Mouse (Mus musculus): Measurements from ENCODE around the gene Rad51b.

Gene Rad51b

GRCm38 (mm10) chr12:79331722-79332121 is 34.6 kb downstream of the Rad51b start:
- DNase-seq, result no peak

DNA sequence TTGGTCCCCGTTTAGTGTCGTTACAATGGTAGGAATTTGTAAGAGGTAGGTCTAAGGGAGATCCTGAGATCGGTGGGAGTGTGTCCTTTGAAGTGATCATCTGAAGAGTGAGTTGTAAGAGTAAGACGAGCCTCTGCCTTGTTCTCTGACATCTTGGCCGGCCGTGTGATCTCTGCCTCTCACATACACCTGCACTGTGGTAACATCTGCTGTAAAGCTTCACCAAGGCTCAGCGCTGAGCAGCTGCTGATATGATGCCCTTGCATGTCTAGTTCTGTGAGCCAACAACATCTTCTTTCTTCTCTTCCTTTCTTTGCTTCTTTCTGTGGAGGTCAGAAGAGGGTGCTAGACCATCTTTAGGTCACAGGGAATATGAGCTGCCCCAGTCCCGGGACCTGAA is 41.7 kb downstream of the Rad51b start:
- DNase-seq, result no peak

DNA sequence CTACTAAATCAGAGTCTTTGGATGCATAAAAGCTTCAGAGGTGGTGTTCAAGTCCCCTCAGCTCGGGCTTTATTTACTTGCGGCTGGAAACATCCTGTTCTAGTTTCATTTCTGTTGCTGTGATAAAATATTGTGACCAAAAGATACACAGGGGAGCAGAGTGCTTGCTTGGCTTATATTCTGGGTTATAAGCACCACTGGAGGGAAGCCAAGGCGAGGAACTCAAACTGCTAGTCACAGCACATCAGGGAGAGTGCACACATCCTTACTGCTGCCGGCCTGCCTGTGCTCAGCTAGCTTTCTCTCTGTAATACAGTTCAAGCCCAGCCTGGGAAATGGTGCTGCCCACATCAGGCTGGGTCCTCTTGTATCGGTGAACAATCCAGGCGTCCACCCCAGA is 43.4 kb downstream of the Rad51b start:
- DNase-seq, result no peak

DNA sequence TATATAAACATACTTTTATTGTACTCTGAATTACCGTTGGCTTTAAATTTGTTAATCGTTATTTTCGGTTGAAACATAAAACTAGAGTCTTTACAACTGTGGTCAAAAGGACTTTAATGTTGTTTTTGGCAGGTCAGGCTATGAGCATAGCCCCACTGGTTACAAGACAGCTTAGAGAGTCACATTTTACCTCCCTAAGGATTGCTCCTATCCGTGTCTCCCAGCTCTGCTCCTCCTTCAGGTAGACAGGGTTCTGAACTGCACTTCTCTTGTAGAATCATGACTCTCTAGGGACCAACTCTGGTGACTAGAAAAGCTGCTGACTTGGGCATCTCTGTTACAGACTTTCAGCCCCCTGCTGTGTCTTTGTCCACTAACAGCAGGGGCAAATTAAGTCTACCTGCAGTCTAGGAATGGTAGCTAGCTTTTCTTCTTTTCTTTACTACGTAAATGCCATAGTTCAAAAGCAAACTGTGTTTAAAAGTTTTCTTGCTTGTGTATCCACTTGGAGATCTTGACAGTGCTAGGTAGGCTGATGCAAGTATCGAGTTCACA is 44.3 kb downstream of the Rad51b start:
- no peak for DNase-seq

GRCm38 (mm10) chr12:79346198-79346733 is 49.2 kb downstream of the Rad51b start:
- no peak for DNase-seq

DNA sequence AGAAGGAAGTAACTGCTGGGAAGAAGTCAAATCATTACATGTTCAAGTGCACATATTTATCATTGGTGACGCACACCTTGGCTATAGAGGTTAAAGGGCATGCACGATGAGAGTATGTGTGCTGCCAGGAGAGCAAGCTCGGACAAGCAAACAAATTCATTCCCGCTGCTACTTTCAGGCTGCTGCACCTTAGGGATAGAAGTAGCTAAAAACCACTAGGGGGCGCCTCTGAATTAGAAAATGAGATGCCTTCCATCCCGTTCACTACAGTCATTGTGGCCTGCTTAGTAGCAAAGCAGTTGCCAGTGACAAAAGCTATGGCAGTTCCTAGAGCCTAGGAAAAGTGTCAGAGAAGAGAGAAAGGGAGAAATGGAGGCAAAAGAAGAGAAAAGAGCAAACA is 50.6 kb downstream of the Rad51b start:
- peak; percentile 39 for DNase-seq

DNA sequence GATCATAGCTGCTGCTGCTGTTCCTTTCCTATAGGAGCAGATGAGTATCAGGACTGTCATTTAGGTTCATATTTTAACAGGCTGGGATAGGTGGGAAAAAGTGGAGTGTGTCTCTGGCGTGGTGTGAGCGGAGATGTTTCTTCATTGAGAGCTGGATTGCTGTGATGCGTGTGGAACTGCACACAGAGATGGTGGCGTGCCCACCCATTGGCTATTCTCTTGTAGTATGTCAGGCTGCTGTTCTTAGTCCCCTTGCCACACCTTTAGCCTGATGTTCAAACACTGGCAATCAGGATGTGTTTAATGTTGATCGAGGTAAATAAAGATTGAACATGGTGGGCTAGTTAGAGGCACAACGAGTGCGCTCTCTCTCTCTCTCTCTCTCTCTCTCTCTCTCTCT is 54.4 kb downstream of the Rad51b start:
- DNase-seq, result no peak

DNA sequence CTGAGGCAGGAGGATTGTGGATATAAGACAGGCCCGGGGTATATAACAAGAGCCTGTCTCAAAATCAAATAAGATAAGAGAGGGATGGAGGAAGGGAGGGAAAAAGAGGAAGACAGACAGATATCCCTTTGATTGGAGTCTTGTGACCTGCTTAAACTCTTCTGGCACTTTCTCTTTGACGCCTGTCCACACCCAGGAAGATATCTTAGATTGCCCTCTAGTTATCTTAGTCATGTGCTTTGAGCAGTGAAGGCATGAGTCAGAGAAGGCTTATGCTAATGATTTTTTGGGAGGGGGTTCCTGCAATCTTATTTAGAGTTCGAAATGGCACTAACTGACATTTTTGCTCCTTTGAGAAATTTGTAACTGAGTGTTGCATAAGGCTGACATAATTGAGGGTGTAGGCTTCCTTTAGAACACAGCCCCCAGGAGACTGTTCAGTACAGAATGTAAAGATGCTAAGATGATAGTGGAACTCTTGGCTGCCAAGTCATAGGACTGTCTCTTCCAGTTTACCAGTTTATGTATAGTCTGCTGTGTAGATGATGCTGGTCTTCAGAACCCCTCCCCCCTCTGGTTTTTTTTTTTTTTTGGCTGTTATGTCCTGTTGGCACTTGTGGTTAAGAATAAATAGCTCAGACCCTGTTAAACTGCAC is 55.1 kb downstream of the Rad51b start:
- no peak for DNase-seq

DNA sequence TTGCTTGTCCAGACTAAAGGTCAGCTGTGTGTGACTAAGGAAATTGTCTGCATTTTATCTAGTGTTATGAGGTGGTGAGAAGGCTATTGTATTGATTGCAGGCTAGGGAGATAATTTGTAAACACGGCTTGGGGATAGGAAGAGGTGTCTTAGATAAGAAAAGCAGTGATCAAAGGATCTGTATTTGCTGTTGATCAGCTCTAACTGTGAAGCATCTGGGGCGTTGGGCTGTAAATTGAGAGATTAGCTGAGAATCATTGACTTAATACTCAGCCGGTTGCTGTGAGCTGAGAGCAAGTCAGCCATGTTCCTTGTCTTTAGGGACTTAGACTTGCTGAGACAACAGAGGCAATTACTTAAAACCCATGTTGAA is 55.6 kb downstream of the Rad51b start:
- DNase-seq, result no peak

DNA sequence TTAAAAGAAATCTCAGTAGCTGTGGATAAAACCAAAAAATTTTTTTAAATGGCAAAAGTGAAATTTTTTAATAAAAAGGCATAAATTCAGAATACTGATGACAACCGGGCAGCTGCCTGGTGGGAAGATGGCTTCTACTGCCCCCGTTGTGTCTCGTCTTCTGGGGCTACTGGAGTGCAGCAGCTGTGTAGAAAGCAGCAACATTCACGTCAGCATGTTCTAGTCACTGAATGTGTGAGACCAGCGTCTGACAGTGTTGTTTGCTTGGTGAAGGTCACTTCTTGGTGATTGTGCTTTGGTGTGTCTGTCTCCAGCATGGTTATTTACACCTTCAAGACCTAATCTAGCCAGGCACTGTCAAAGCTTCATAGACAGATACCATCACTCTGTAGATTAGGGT is 56.3 kb downstream of the Rad51b start:
- no peak for DNase-seq

- DNase-seq, result no peak
These were observed 57.5 kb downstream of the Rad51b start for GRCm38 (mm10) chr12:79354621-79355020.

DNA sequence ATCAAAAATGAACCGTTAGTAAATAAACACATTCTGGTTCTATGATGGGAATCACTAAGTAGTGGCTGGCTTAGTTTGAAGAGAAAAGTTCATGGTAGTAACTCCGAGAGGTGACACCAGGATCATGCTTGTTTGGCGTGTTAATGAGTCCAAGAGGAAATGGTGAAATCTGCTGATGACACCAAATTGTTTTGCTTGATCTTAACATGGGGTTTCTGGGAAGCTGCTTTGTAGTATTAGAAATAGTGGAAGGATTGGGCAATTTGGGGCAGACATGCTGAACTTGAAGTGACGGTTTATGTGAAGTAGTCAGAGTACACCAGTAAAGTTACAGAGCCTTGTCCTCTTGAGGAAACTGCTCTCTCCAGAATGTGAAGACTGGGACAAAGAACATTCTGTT is 59.1 kb downstream of the Rad51b start:
- DNase-seq, result no peak

- no peak for DNase-seq
These were observed 60.5 kb downstream of the Rad51b start for GRCm38 (mm10) chr12:79357631-79358030.

GRCm38 (mm10) chr12:79358613-79359218 is 61.6 kb downstream of the Rad51b start:
- DNase-seq, result peak; percentile 28

DNA sequence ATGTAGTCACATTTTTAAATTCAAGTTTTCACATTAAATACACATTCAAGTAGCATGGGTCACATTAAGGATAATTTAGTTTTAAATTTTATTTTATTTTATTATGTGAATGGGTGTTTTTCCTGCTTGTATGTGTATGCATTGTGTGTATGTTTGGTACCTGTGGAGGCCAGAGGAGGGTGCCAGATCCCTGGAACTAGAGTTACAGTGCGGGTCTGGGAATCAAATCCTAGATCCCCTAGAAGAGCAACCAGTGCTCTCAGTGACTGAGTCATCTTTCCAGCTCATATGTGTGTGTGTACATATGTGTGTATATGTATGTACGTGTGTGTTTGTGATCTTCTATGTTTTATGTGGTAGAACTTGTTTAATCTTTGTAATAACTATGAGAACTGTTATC is 62.3 kb downstream of the Rad51b start:
- no peak for DNase-seq

- DNase-seq, result no peak
These were observed 65.1 kb downstream of the Rad51b start for GRCm38 (mm10) chr12:79362219-79362618.

- DNase-seq, result no peak
These were observed 67.2 kb downstream of the Rad51b start for GRCm38 (mm10) chr12:79364284-79364683.

- DNase-seq, result no peak
These were observed 71.7 kb downstream of the Rad51b start for GRCm38 (mm10) chr12:79368818-79369217.

- no peak for DNase-seq
These were observed 72.6 kb downstream of the Rad51b start for GRCm38 (mm10) chr12:79369512-79370165.

- no peak for DNase-seq
These were observed 75.6 kb downstream of the Rad51b start for GRCm38 (mm10) chr12:79372697-79373096.

DNA sequence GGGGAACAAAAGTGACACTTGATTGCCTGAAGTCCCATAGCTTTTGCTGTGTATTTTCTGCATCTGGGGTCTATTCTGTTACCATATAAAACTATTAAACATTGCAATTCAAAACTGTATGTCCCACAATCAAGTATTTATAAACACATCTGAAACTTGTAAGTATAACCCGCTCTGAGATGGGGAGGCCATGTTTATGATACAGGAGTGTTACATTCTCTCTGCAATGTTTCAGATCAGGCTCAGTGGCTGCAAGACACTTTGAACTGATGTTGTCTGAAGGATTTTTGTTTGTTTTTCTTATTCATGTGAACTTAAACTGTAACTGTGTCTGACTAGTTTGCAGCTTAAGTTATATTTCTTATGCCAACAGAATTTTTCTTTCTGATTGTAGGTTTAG is 80.3 kb downstream of the Rad51b start:
- DNase-seq, result no peak

DNA sequence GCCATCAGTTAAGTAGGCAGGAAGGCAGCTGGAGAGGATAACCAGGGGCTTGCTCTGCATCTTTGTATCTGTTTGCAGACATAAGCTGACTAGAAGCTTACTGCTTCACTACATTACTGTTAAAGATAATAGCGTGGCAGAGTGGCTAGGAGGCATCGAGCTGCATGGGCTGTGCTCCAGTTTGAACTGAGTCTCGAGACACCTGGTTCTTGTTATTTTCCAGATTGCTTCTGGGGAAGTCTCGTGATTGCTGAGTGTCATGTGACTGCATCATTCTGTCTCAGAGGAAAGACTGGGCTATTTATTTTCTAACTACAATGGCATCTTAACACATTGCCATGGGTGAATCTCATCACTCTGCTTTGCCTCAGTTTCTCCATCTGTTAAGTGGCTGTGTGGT is 80.8 kb downstream of the Rad51b start:
- no peak for DNase-seq

GRCm38 (mm10) chr12:79380190-79380589 is 83.1 kb downstream of the Rad51b start:
- DNase-seq, result no peak

DNA sequence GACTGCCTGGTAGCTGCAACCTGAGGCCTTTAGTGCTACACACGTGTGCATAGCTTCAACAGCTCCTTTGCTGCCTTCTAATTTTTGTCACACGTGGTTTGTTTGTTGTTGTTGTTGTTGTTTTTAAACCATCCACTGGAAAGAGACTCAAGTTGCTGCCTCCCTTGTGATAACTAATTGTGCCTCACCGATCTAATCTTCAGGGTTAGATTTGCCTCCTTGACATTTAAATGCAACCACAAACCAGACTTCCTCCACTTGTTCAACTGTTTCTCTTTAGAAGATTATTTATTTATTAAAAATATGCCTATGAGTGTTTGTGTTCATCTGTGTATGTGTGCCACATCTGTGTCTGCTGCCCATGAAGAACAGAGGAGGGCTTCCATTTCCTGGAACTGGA is 84.4 kb downstream of the Rad51b start:
- DNase-seq, result no peak

Data from right cerebral cortex, postnatal 4 days (tissue).